Mouse (Mus musculus) forebrain, postnatal 0 days (tissue): ENCODE data around the gene Ptges3. TPM values are rescaled to one million over a fixed set of nuclear protein-coding genes. Genes with fewer than 3 reads are reported as not detected.

Experiments
- ATAC-seq: fragments of 200-750 bp; cut with Nextera tagmentation; 2 replicates; pipeline ENCODE4 v1.8.0; 2017; ENCODE audit warnings: mild to moderate bottlenecking, moderate library complexity
- DNase-seq: peaks from one replicate; pipeline ENCODE4 v3.0.0-alpha.2; 2015
- H3K27ac ChIP-seq: fragments of 300-500 bp; sonication (generic); 2 replicates; pipeline ENCODE4 v1.5.1; 2014; ENCODE audit warnings: low read depth, mild to moderate bottlenecking, antibody characterized with exemption, low read length, moderate library complexity, mixed read lengths
- H3K27me3 ChIP-seq: fragments of 300-500 bp; sonication (generic); 2 replicates; pipeline ENCODE4 v1.6.1; 2014; ENCODE audit warnings: mild to moderate bottlenecking, low read length, mixed read lengths; ENCODE audit not compliant: insufficient read depth
- H3K36me3 ChIP-seq: fragments of 300-500 bp; sonication (generic); 2 replicates; pipeline ENCODE4 v1.6.1; 2014; ENCODE audit warnings: mild to moderate bottlenecking, moderate library complexity; ENCODE audit not compliant: insufficient read depth
- H3K4me1 ChIP-seq: fragments of 300-500 bp; sonication (generic); 2 replicates; pipeline ENCODE4 v1.6.1; 2014; ENCODE audit warnings: antibody characterized with exemption; ENCODE audit not compliant: insufficient read depth
- H3K4me2 ChIP-seq: fragments of 300-500 bp; sonication (generic); 2 replicates; pipeline ENCODE4 v1.6.1; 2014; ENCODE audit warnings: low read depth, mild to moderate bottlenecking, moderate library complexity
- H3K4me3 ChIP-seq: fragments of 300-500 bp; sonication (generic); 2 replicates; pipeline ENCODE4 v1.5.1; 2014; ENCODE audit warnings: low read depth, low read length, mixed read lengths
- H3K9ac ChIP-seq: fragments of 300-500 bp; sonication (generic); 2 replicates; pipeline ENCODE4 v1.6.1; 2014; ENCODE audit warnings: mild to moderate bottlenecking
- H3K9me3 ChIP-seq: fragments of 300-500 bp; sonication (generic); 2 replicates; pipeline ENCODE4 v1.6.1; 2016; ENCODE audit warnings: low read length
- CTCF ChIP-seq: sonication (generic); IDR thresholded peaks from 2 replicates; pipeline ENCODE4 v1.5.1; 2016; ENCODE audit warnings: antibody characterized with exemption, control low read depth, low read depth
- WGBS: fragments of 180-500 bp; shearing (Covaris S2); extraction: QIAGEN DNeasy Blood & Tissue Kit; methylation state at CpG from one replicate; pipeline ENCODE4 v1.1.7; 2014; 5-methylcytosine and 5-hydroxymethylcytosine counted together
- polyA plus RNA-seq: library from polyadenylated mRNA; unstranded; fragments of >200 nt; fragmentation: Nextera tagmentation; extraction: Ambion mirVana; gene quantifications from 2 replicates; pipeline ENCODE4 v1.2.1, GENCODE M21; 2015
- total RNA-seq: library from RNA; depleted of rRNA; stranded (reverse); fragments of >200 nt; gene quantifications from 2 replicates; pipeline ENCODE4 v1.2.3, GENCODE M21; 2014

The Ptges3 gene
- total and polyA plus RNA-seq, 2 experiments from 2014 or later, result 157 to 439 TPM

GRCm38 (mm10) chr10:128030860-128031259 is 27.9 kb upstream of the Ptges3 start:
- no peak overlapping the region for H3K27ac ChIP-seq
- 91% methylated on average over 2 of the region's 2 CpGs for WGBS
- 0 out of 2 replicates have a peak, but pooled peaks cover 5% of the 10 kb centered on the region for H3K4me1 ChIP-seq
- no peaks in the 10 kb centered on the region for H3K27me3 ChIP-seq
- ATAC-seq, result no peak
- no peak overlapping the region for H3K9ac ChIP-seq
- no peak overlapping the region for H3K4me2 ChIP-seq
- no peak for DNase-seq
- peaks cover 31% of the 10 kb centered on the region for H3K36me3 ChIP-seq
- H3K4me3 ChIP-seq, result no peak overlapping the region
- no peaks in the 10 kb centered on the region for H3K9me3 ChIP-seq
- no peak for TF ChIP-seq CTCF

DNA sequence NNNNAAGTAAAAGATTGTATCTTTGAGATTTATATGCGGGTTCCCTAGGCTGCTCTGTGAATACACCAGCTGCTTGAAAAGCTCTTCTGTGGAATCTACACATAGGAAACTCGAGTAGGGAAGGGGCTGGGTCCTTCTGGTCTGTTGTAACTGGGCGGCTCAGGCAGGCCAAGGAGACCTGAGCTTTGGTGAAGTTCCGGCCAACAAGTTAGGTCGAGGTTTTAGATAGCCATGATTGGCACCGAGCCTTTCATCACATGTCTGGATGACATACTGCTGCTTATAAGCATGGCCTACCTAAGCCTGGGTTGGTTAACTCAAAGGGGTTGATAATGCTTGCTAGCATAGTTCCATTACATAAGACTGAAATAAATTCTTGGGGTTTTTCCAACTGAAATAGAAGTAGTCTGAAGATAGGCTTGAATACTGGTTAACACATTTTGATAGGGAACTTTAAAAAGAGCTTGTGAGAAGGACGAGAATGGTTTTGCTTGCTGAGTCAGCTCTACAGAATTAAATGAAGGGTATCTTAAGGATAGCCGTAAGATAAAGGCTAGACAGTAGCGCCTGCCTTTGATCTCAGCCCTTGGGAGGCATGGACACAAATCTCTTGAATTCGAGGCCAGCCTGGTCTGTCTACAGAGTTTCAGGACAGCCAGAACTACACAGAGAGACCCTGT is 21.9 kb upstream of the Ptges3 start:
- Histone ChIP-seq H3K27ac (peak overlapping the region; percentile 97), H3K4me2 (peak overlapping the region; percentile 66), H3K9me3 (no peaks in the 10 kb centered on the region), H3K36me3 (peaks cover 25% of the 10 kb centered on the region), H3K9ac (peak overlapping the region; percentile 91), H3K4me1 (peaks cover 20% of the 10 kb centered on the region; the same call in 1 of the 2 replicates), H3K27me3 (no peaks in the 10 kb centered on the region), H3K4me3 (peak overlapping the region; percentile 96)
- WGBS, result 4% methylated on average over 10 of the region's 10 CpGs
- TF ChIP-seq CTCF, result no peak
- ATAC-seq, result no peak
- DNase-seq, result peak; percentile 16

DNA sequence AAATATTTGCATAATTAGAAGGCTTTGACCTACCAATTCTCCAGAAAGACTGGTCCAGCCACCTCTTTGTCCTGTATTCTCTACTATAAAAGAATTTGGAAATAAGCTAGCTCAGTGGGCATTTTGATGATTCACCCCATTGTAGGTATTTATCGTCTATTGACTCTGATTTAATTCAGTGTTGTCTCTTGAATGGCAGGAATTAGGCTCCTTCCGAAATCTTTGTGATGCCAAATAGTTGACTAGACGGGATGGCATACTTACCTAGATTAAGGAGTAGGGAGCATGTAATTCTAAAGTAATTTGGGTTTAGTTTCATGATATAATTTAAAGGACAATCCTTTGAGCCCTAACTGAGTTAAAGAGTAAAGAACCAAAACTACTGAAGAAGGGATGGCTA is 20.8 kb upstream of the Ptges3 start:
- Histone ChIP-seq H3K27me3 (no peaks in the 10 kb centered on the region), H3K36me3 (peaks cover 25% of the 10 kb centered on the region), H3K4me1 (peaks cover 20% of the 10 kb centered on the region; the same call in 1 of the 2 replicates), H3K9me3 (no peaks in the 10 kb centered on the region), H3K9ac (0 out of 2 replicates have a peak overlapping the region, but pooled peaks have one; percentile 6), H3K27ac (no peak overlapping the region), H3K4me3 (no peak overlapping the region), H3K4me2 (peak overlapping the region; percentile 13; the same call in 1 of the 2 replicates)
- no peak for ATAC-seq
- no peak for TF ChIP-seq CTCF
- no peak for DNase-seq
- WGBS, result 36% methylated on average over 3 of the region's 3 CpGs

DNA sequence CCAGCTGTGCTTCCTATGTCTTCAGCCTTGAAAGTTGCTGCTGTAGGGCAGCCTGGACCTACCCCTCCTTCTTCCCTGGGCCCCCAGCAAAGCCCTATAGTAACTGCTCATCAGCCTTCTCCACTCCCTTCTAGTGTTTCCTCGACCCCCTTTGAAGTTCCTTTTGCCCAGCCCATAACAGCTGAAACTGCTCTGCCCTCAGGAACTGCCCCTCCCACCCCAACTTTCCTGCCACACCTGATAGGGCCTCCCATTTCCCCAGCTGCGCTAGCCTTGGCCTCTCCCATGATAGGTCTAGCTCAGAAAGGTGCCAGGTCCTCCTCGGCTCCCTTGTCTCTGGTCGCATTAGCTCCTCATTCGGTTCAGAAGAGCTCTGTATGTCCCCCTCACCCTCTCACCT is 19.6 kb upstream of the Ptges3 start:
- Histone ChIP-seq H3K36me3 (peaks cover 35% of the 10 kb centered on the region), H3K4me3 (no peak overlapping the region), H3K9me3 (no peaks in the 10 kb centered on the region), H3K9ac (no peak overlapping the region), H3K27me3 (no peaks in the 10 kb centered on the region), H3K4me2 (no peak overlapping the region), H3K4me1 (peaks cover 20% of the 10 kb centered on the region; the same call in 1 of the 2 replicates), H3K27ac (no peak overlapping the region)
- WGBS, result 71% methylated on average over 5 of the region's 5 CpGs
- no peak for TF ChIP-seq CTCF
- DNase-seq, result no peak
- no peak for ATAC-seq

GRCm38 (mm10) chr10:128039858-128040257 is 18.9 kb upstream of the Ptges3 start:
- no peak overlapping the region for H3K4me3 ChIP-seq
- no peak overlapping the region for H3K27ac ChIP-seq
- H3K36me3 ChIP-seq, result peaks cover 42% of the 10 kb centered on the region
- TF ChIP-seq CTCF, result no peak
- DNase-seq, result no peak
- no peaks in the 10 kb centered on the region for H3K27me3 ChIP-seq
- H3K4me1 ChIP-seq, result peaks cover 17% of the 10 kb centered on the region; the same call in 1 of the 2 replicates
- H3K9me3 ChIP-seq, result no peaks in the 10 kb centered on the region
- WGBS, result 56% methylated on average over 3 of the region's 3 CpGs
- no peak for ATAC-seq
- H3K9ac ChIP-seq, result no peak overlapping the region
- H3K4me2 ChIP-seq, result no peak overlapping the region

GRCm38 (mm10) chr10:128040293-128040692 is 18.5 kb upstream of the Ptges3 start:
- WGBS, result 90% methylated on average over 5 of the region's 5 CpGs
- H3K4me3 ChIP-seq, result no peak overlapping the region
- TF ChIP-seq CTCF, result no peak
- DNase-seq (no peak), ATAC-seq (no peak)
- no peaks in the 10 kb centered on the region for H3K9me3 ChIP-seq
- no peak overlapping the region for H3K27ac ChIP-seq
- no peak overlapping the region for H3K4me2 ChIP-seq
- H3K4me1 ChIP-seq, result peaks cover 15% of the 10 kb centered on the region; the same call in 1 of the 2 replicates
- no peak overlapping the region for H3K9ac ChIP-seq
- H3K36me3 ChIP-seq, result peaks cover 46% of the 10 kb centered on the region
- H3K27me3 ChIP-seq, result no peaks in the 10 kb centered on the region

DNA sequence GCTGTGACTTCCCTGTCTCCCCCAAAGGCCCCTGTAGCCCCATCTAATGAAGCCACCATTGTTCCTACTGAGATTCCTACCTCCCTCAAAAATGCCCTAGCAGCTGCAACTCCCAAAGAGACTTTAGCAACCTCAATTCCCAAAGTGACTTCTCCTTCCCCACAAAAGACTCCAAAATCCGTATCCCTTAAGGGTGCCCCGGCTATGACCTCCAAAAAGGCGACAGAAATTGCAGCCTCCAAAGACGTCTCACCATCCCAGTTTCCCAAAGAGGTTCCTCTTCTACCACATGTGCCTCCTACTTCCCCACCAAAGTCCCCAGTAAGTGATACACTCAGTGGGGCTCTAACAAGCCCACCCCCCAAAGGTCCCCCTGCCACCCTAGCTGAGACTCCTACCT is 17.1 kb upstream of the Ptges3 start:
- TF ChIP-seq CTCF, result no peak
- WGBS, result 73% methylated on average over 4 of the region's 4 CpGs
- H3K36me3 ChIP-seq, result peaks cover 58% of the 10 kb centered on the region
- no peaks in the 10 kb centered on the region for H3K27me3 ChIP-seq
- ATAC-seq (no peak), DNase-seq (no peak)
- peaks cover 15% of the 10 kb centered on the region; the same call in 1 of the 2 replicates for H3K4me1 ChIP-seq
- H3K27ac ChIP-seq, result no peak overlapping the region
- H3K9me3 ChIP-seq, result no peaks in the 10 kb centered on the region
- no peak overlapping the region for H3K4me2 ChIP-seq
- H3K4me3 ChIP-seq, result no peak overlapping the region
- H3K9ac ChIP-seq, result no peak overlapping the region
